ENCODE assay signal across 21 mouse cellular contexts in genomic region chr5:151405314-151405903, GRCm38 (mm10). TPM values are rescaled to one million over a fixed set of nuclear protein-coding genes. Genes with fewer than 3 reads are reported as not detected.
DNase-seq lines count a peak whose midpoint lies in the region; ATAC-seq lines count a peak whose summit lies in the region.
"Had no signal": no experiment of that assay in that cellular context is flagged by ENCODE, and none has a peak within 500 bp of the region (broad histone marks: within the 10 kb centered on the region; RNA-seq: fewer than 3 reads in every experiment).

No protein-coding gene starts in this region.

- no peaks in the 10 kb centered on the region for H3K4me1 ChIP-seq in neural tube, embryonic 11.5 days (ENCODE audit: control insufficient read depth, insufficient read depth, low read length)
- peaks cover 37% of the 10 kb centered on the region for H3K4me1 ChIP-seq in forebrain, embryonic 15.5 days
- no peaks in the 10 kb centered on the region for H3K4me1 ChIP-seq in intestine, embryonic 16.5 days (ENCODE audit: control insufficient read depth, insufficient read depth, low read length)

- H3K4me3 ChIP-seq in neural tube, embryonic 11.5 days (ENCODE audit: low read depth, low read length) = no peak overlapping the region
- no peak overlapping the region for H3K4me3 ChIP-seq in forebrain, embryonic 15.5 days
- no peak overlapping the region for H3K4me3 ChIP-seq in intestine, embryonic 16.5 days (ENCODE audit: low read length)
- H3K4me3 ChIP-seq: erythroblast, embryonic 14.5 days; layer of hippocampus, adult 2 months; limb, embryonic 10.5 days; myocyte had no signal

- H3K36me3 ChIP-seq in neural tube, embryonic 11.5 days (ENCODE audit: control insufficient read depth, insufficient read depth, low read length) = no peaks in the 10 kb centered on the region
- no peaks in the 10 kb centered on the region for H3K36me3 ChIP-seq in forebrain, embryonic 15.5 days
- H3K36me3 ChIP-seq in intestine, embryonic 16.5 days (ENCODE audit: control insufficient read depth, insufficient read depth, low read length) = no peaks in the 10 kb centered on the region
- H3K36me3 ChIP-seq: limb, embryonic 10.5 days had no signal

- WGBS in neural tube, embryonic 11.5 days = 58% methylated on average over 8 of the region's 8 CpGs
- WGBS in forebrain, embryonic 15.5 days = 8% methylated on average over 8 of the region's 8 CpGs
- 56% methylated on average over 8 of the region's 8 CpGs for WGBS in intestine, embryonic 16.5 days

- no peaks in the 10 kb centered on the region for H3K9me3 ChIP-seq in neural tube, embryonic 11.5 days (ENCODE audit: control insufficient read depth, low read length)
- H3K9me3 ChIP-seq in forebrain, embryonic 15.5 days = no peaks in the 10 kb centered on the region
- H3K9me3 ChIP-seq in intestine, embryonic 16.5 days (ENCODE audit: control insufficient read depth, low read length) = no peaks in the 10 kb centered on the region
- H3K9me3 ChIP-seq: limb, embryonic 10.5 days had no signal

- H3K9ac ChIP-seq in neural tube, embryonic 11.5 days (ENCODE audit: low read length) = no peak overlapping the region
- H3K9ac ChIP-seq in forebrain, embryonic 15.5 days (replicated peaks) = no peak overlapping the region
- no peak overlapping the region for H3K9ac ChIP-seq in intestine, embryonic 16.5 days (ENCODE audit: low read depth, low read length)
- H3K9ac ChIP-seq: liver, embryonic 14.5 days had no signal

- H3K27me3 ChIP-seq in neural tube, embryonic 11.5 days (ENCODE audit: control insufficient read depth, insufficient read depth, low read length) = no peaks in the 10 kb centered on the region
- H3K27me3 ChIP-seq in forebrain, embryonic 15.5 days = peaks cover 3% of the 10 kb centered on the region; the same call in 1 of the 2 replicates
- H3K27me3 ChIP-seq in intestine, embryonic 16.5 days (replicated peaks; ENCODE audit: control insufficient read depth, insufficient read depth, low read length) = no peaks in the 10 kb centered on the region

- ATAC-seq in neural tube, embryonic 11.5 days (ENCODE audit: insufficient read depth, low FRiP score, low TSS enrichment) = peak; percentile 35; the same call in 1 of the 2 replicates
- ATAC-seq in forebrain, embryonic 15.5 days (replicated peaks) = peak; percentile 72
- peak; percentile 40 for ATAC-seq in intestine, embryonic 16.5 days

- no peak overlapping the region for H3K4me2 ChIP-seq in neural tube, embryonic 11.5 days (ENCODE audit: low read depth)
- no peak overlapping the region for H3K4me2 ChIP-seq in forebrain, embryonic 15.5 days (replicated peaks)
- no peak overlapping the region for H3K4me2 ChIP-seq in intestine, embryonic 16.5 days (ENCODE audit: low read depth, low read length)
- H3K4me2 ChIP-seq: heart, embryonic 11.5 days had no signal

- no peak for DNase-seq in neural tube, embryonic 11.5 days (ENCODE audit: low spot score)
- no peak for DNase-seq in neural tube, embryonic 10.5 days (ENCODE audit: extremely low spot score, low spot score)
- no peak for DNase-seq in frontal cortex, postnatal 14 days (ENCODE audit: low spot score in 2 of 2)
- DNase-seq in spleen, postnatal 36 days (ENCODE audit: low spot score in 2 of 2) = no peak
- DNase-seq in cerebellum, postnatal 10 days = no peak
- DNase-seq: cerebellum, adult 18-20 months; heart, postnatal 14 days; kidney, postnatal 10 days; thymus, postnatal 25 days had no signal

- no peak overlapping the region for H3K27ac ChIP-seq in neural tube, embryonic 11.5 days (ENCODE audit: low read depth, low read length)
- H3K27ac ChIP-seq in forebrain, embryonic 15.5 days (replicated peaks) = peak overlapping the region; percentile 69
- H3K27ac ChIP-seq in intestine, embryonic 16.5 days (ENCODE audit: low read length) = no peak overlapping the region
- H3K27ac ChIP-seq: layer of hippocampus, adult 2 months; limb, embryonic 10.5 days; liver, embryonic 14.5 days had no signal

RNA-seq across cellular contexts. Expression of gene Gm42906, which starts 22.6 kb away (rescaled TPM):
- polyA plus RNA-seq in neural tube, embryonic 11.5 days (2014; fragmentation: Nextera tagmentation; extraction: Ambion mirVana) = not detected in 2 replicates
- not detected in 2 replicates for polyA plus RNA-seq in forebrain, embryonic 15.5 days (2015; fragmentation: Nextera tagmentation; extraction: Ambion mirVana)
- polyA plus RNA-seq in intestine, embryonic 16.5 days (2015; fragmentation: Nextera tagmentation; extraction: Ambion mirVana) = not detected in 2 replicates
- polyA plus RNA-seq: embryonic facial prominence, embryonic 11.5 days; erythroblast, embryonic 14.5 days; heart, embryonic 11.5 days; intestine, embryonic 14.5 days; limb, embryonic 10.5 days; liver, embryonic 14.5 days; lung, embryonic 16.5 days; myocyte; stomach, embryonic 16.5 days had no signal
